Mouse (Mus musculus): ENCODE results near the gene Atxn2. TPM values are rescaled to one million over a fixed set of nuclear protein-coding genes. Genes with fewer than 3 reads are reported as not detected.
"Not testable (repeated sequence)": the region's sequence is repeated elsewhere in the genome, so short reads cannot be mapped to it uniquely, and the experiment has no call there.

Atxn2 gene
- polyA plus RNA-seq, 1 experiment from 2014 or later: 115 TPM

DNA sequence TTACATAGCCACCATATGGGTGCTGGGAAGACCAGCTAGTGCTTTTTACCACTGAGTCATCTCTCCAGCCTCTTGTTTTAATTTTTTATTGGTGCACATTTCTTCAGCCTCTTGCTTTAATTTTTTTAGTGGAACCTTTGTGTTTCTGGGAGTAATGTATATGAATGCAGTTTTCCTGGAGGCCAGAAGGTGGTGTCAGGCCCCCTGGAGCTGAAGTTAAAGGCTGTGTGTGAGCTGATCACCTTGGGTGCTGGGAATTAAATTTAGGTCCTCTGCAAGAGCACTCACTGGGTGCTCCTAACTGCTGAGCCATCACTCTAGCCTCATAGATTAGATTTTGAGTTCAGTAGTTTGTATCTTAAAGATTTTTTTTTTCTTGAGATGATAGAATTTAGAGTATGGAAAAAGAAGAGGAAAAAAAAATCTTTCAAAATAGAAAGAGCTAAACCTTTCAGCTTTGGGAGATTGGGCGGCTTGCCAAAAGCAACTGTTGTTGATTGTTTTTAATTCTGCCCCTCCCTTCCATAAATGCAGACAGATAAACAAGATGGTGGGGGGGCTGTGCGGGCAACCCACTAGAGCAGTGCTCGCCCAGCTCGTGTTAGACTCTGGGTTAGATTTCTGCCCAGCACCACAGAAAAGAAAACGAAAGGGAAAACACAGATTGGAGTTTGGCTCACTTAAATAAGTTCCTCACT lies 9.9 kb downstream of the Atxn2 start:
- Histone ChIP-seq H3K27ac (no peak overlapping the region), H3K36me3 (ENCODE audit: inconsistent target) (no peaks in the 10 kb centered on the region), H3K79me2 (ENCODE audit: inconsistent target) (peaks cover 100% of the 10 kb centered on the region), H3K4me3 (ENCODE audit: inconsistent target) (no peak overlapping the region)
- WGBS (ENCODE audit: missing documents): 88% methylated on average over 5 of the region's 5 CpGs

DNA sequence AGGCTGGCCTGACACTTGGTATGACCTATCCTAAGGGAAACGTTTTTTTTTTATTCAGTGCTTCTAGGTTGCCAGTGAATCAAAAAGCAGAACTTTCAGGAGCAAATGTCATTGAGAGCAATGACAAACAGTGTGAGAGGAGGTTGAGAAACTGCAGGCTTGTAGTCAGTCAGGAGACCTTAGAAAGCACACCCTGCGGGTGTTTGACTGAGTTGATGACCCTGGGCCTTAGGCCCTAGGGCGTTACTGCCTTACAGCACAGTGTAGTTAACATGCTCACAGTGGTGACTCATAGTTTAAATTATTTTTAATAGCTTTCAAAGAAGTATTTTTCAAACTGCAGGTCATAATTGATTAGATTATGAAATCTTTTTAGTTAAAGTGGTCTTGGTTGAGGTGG lies 10.7 kb downstream of the Atxn2 start:
- Histone ChIP-seq H3K79me2 (ENCODE audit: inconsistent target) (peaks cover 100% of the 10 kb centered on the region), H3K36me3 (ENCODE audit: inconsistent target) (no peaks in the 10 kb centered on the region), H3K4me3 (ENCODE audit: inconsistent target) (no peak overlapping the region), H3K27ac (0 out of 2 replicates have a peak overlapping the region, but pooled peaks have one; percentile 4)
- WGBS (ENCODE audit: missing documents): 32% methylated on average over 3 of the region's 3 CpGs

DNA sequence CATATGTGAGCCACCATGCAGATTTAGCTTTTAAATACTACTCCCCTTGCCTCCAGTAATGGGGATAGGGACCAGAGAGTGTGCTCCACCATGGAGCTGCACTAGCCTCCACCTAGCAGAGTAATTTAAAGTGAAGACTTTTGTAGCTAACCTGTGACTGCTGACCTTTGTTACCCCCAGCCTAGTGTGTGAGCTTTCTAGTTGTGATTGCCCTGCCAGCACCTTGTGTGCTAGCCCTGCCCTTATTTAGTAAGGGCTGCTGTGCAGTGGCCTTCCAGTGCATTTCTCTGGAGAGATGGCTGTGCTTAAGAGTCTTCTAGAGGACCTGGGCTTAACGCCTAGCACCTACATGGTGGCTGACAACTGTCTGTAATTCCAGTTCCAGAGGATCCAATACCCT lies 13.5 kb downstream of the Atxn2 start:
- Histone ChIP-seq H3K4me3 (ENCODE audit: inconsistent target) (no peak overlapping the region), H3K27ac (no peak overlapping the region), H3K79me2 (ENCODE audit: inconsistent target) (peaks cover 100% of the 10 kb centered on the region), H3K36me3 (ENCODE audit: inconsistent target) (no peaks in the 10 kb centered on the region)
- 100% methylated on average over 1 of the region's 1 CpGs for WGBS (ENCODE audit: missing documents)

DNA sequence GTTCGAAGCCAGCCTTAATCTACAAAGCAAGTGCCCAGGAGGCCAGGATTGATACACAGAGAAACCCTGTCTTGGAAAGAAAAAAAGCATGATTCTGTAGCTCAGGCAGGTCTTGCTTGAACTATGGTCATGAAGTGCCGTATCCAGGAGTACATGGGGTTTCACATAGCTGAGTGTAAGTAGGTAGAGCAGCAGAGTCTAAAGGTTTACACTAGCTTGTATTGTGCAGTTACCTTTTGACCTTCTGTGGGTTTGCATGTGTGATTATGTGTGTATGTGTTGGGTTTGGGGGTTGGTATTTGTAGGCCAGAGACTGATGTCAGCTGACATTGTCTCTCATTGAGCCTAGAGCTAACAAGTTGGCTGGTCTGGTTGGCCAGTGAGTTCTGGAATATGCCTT lies 18.9 kb downstream of the Atxn2 start:
- 100% methylated on average over 2 of the region's 2 CpGs for whole genome bisulfite sequencing (ENCODE audit: missing documents)
- no peaks in the 10 kb centered on the region for H3K36me3 ChIP-seq (ENCODE audit: inconsistent target)
- H3K79me2 ChIP-seq (ENCODE audit: inconsistent target): peaks cover 100% of the 10 kb centered on the region
- H3K27ac ChIP-seq: no peak overlapping the region
- H3K4me3 ChIP-seq (ENCODE audit: inconsistent target): no peak overlapping the region

DNA sequence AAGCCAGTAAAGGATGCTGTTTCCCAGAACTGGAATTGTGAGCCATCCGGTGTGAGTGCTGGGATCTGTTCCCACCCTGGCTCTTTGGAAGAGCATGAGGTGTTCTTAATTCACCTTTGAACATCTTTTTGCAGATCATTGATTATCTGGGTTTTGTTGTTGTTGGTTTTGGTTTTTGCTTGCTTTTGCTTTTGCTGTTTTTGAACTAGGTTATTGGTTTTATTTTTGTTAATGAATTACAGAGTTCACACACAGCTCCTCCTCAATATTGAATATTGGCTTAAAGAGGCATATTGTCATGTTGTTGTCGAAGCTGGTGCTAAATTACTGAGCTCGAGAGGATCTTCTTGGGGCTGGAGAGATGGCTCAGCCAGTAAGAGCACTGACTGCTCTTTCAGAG lies 25.5 kb downstream of the Atxn2 start:
- 95% methylated on average over 3 of the region's 3 CpGs for WGBS (ENCODE audit: missing documents)
- Histone ChIP-seq H3K79me2 (ENCODE audit: inconsistent target) (peaks cover 100% of the 10 kb centered on the region), H3K4me3 (ENCODE audit: inconsistent target) (no peak overlapping the region), H3K27ac (no peak overlapping the region), H3K36me3 (ENCODE audit: inconsistent target) (no peaks in the 10 kb centered on the region)

DNA sequence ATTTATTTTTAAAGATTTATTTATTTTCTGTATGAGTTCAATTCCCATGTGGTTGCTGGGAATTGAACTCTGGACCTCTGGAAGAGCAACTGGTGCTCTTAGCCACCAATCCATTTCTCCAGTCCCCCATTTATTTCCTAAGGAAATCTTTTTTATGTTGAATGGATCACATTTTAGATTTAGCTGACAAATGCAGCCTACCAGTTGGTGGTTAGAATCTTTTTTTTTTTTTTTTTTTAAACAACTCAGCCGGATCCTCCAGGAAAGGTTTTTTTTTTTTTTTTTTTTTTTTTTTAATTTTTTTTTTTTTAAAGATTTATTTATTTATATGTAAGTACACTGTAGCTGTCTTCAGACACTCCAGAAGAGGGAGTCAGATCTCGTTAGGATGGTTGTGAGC lies 27.0 kb downstream of the Atxn2 start:
- no CpG with 5 or more reads among the region's 2 CpGs for WGBS (ENCODE audit: missing documents)

DNA sequence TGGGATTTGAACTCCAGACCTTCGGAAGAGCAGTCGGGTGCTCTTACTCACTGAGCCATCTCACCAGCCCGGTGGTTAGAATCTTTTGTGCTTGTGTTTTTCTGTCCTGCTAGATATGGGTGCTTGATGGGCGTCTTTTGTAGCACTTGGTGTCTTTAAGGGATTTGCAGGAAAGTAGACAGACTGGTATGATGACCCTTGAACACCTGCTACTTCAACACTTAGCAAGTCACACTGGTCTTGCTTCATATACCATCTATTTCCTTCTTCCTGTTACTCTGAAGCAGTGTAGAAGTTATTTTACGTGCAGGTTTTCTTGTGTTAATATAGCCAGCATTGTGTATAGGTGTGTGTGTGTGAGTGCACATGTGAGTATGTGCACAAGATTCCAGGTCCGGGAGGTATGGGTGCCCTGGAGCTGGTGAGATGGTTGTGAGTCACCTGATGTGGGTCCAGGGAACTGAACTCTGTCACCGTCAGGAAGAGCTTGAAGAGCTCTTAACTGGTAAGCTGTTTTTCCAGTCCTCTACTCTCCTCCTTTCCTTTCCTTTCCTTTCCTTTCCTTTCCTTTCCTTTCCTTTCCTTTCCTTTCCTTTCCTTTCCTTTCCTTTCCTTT lies 27.5 kb downstream of the Atxn2 start:
- no peaks in the 10 kb centered on the region for H3K36me3 ChIP-seq (ENCODE audit: inconsistent target)
- 92% methylated on average over 5 of the region's 7 CpGs for WGBS (ENCODE audit: missing documents)
- H3K79me2 ChIP-seq (ENCODE audit: inconsistent target): peaks cover 99% of the 10 kb centered on the region
- no peak overlapping the region for H3K27ac ChIP-seq
- H3K4me3 ChIP-seq (ENCODE audit: inconsistent target): no peak overlapping the region

More for the DNA sequence above, 27.0 kb downstream of the Atxn2 start:
- H3K36me3 ChIP-seq (ENCODE audit: inconsistent target); H3K4me3 ChIP-seq (ENCODE audit: inconsistent target); H3K27ac ChIP-seq: not testable (repeated sequence)
- H3K79me2 ChIP-seq (ENCODE audit: inconsistent target): peaks cover 99% of the 10 kb centered on the region

DNA sequence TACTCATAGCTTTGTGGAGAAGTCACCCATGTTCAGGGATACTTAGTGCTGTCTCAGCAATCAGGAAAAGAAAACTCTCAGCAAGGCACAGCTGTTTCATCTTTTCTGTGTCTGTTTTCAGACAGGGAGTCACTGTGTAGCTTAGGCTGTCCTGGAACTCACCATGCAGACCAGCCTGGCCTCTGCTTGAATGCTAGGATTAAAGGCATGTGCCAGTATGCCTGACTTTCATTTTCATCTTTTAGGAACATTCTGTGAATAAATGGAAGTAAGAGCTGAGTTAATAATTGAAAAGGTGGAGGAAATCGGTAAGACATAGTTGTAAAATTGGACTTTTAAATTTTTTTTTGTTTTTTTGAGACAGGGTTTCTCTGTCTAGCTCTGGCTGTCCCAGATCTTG lies 29.4 kb downstream of the Atxn2 start:
- Histone ChIP-seq H3K4me3 (ENCODE audit: inconsistent target) (no peak overlapping the region), H3K27ac (no peak overlapping the region), H3K79me2 (ENCODE audit: inconsistent target) (peaks cover 99% of the 10 kb centered on the region), H3K36me3 (ENCODE audit: inconsistent target) (no peaks in the 10 kb centered on the region)
- 100% methylated on average over 1 of the region's 1 CpGs for WGBS (ENCODE audit: missing documents)

DNA sequence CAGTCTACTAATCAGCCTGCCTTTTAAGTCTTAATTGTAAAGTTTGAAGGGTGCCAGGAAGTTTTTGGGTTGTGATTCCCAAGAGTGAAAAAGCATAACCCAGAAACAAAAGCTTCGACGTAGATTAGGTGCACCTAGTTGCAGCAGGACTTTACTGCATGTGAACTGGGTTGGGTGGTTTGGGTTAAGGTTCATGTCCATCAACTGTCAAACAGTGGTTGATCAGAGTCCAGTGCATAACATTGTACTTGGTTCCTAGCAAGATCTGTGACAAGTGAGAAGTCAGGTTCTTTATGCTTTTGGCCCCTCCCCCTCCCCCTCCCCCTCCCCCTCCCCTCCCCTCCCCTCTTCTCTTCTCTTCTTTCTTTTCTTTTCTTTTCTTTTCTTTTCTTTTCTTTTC lies 31.8 kb downstream of the Atxn2 start:
- 89% methylated on average over 2 of the region's 2 CpGs for WGBS (ENCODE audit: missing documents)
- H3K36me3 ChIP-seq (ENCODE audit: inconsistent target): peaks cover 8% of the 10 kb centered on the region; the same call in 1 of the 2 replicates
- H3K27ac ChIP-seq: no peak overlapping the region
- peaks cover 92% of the 10 kb centered on the region for H3K79me2 ChIP-seq (ENCODE audit: inconsistent target)
- no peak overlapping the region for H3K4me3 ChIP-seq (ENCODE audit: inconsistent target)

DNA sequence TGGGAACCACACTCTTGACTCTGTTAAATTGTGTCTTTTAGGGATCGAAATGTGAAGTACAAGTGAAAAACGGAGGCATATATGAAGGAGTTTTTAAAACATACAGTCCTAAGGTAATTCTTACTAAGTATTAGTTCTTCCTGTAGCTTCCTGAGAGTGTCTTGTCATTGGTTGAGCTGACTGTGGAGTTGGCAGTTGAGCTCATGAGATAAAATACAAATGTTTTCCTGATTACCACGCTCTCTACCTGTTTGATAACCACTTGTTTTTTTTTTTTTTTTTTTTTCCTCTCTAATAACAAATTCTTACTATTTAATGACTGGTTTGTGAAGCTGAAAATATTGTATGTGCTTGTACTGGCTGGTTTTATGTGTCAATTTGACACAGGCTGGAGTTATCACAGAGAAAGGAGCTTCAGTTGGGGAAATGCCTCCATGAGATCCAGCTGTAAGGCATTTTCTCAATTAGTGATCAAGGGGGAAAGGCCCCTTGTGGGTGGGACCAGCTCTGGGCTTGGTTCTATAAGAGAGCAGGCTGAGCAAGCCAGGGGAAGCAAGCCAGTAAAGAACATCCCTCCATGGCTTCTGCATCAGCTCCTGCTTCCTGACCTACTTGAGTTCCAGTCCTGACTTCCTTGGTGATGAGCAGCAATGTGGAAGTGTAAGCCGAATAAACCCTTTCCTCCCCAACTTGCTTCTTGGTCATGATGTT lies 36.9 kb downstream of the Atxn2 start:
- WGBS (ENCODE audit: missing documents): 95% methylated on average over 4 of the region's 4 CpGs
- H3K4me3 ChIP-seq (ENCODE audit: inconsistent target); H3K27ac ChIP-seq: not testable (repeated sequence)
- Histone ChIP-seq H3K36me3 (ENCODE audit: inconsistent target) (peaks cover 36% of the 10 kb centered on the region; the same call in 1 of the 2 replicates), H3K79me2 (ENCODE audit: inconsistent target) (peaks cover 41% of the 10 kb centered on the region)

DNA sequence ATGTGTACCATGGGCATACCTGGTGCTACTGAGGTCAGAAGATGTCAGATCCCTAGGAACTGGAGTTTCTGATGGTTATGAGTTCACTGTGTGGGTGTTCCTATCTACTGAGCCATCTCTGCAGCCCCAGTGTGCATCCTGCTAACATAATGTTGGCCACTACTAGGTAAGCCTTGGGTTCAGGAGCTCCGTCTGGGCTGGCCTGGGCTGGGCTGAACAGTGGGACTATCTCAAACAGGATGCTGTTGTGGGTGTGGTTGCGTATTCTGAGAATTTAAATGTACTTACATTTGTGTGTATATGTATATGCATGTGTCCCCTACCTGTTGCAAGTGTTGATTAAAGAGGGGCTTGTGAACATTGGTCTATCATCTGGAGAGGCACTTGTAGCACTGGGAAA lies 38.5 kb downstream of the Atxn2 start:
- Histone ChIP-seq H3K36me3 (ENCODE audit: inconsistent target) (peaks cover 42% of the 10 kb centered on the region; the same call in 1 of the 2 replicates), H3K79me2 (ENCODE audit: inconsistent target) (peaks cover 26% of the 10 kb centered on the region)
- 100% methylated on average over 2 of the region's 2 CpGs for WGBS (ENCODE audit: missing documents)

DNA sequence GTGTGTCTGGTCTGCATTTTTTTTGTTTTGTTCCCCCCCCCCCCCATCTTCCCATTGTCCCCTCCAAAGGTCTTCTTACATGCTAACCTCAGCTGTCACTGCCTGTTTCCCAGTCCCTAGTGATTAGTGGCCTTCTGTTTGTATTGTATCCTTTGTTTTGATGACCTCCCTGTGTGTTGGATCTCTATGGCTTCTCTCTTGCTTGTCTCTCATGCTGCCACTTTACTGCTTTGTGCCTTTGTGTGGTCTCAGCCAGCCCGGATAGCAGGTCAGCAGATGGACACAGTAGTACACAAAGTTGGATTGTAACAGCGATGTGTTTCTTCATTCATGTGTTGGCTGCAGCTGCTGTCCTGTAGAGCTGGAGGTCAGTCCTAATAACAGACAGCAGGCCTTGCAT lies 46.8 kb downstream of the Atxn2 start:
- H3K36me3 ChIP-seq (ENCODE audit: inconsistent target): peaks cover 32% of the 10 kb centered on the region

More for the DNA sequence above, 38.5 kb downstream of the Atxn2 start:
- Histone ChIP-seq H3K27ac (no peak overlapping the region), H3K4me3 (ENCODE audit: inconsistent target) (no peak overlapping the region)

DNA sequence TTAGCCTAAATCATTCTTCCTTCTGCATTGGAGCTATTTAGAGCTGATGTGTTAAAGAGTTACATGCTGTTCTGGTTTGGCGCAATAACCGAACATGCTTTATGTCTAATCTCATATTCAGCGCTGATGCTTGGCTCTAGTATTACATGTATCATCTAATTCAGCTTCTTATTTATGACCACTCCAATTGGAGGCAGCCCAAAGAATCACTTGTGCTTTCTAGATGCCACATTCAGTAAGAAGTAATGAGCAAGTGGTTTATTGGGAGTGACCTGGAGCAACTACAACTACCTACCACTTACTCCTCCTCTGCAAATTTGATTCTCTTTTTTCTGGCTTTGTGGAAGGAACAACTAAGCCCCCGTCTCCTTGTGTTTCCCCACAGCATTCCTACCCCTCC lies 47.2 kb downstream of the Atxn2 start:
- peaks cover 27% of the 10 kb centered on the region for H3K36me3 ChIP-seq (ENCODE audit: inconsistent target)
- WGBS (ENCODE audit: missing documents): 98% methylated on average over 4 of the region's 4 CpGs

More for the DNA sequence above, 46.8 kb downstream of the Atxn2 start:
- Histone ChIP-seq H3K27ac (no peak overlapping the region), H3K4me3 (ENCODE audit: inconsistent target) (no peak overlapping the region), H3K79me2 (ENCODE audit: inconsistent target) (no peaks in the 10 kb centered on the region; the same call in 1 of the 2 replicates)
- 92% methylated on average over 2 of the region's 2 CpGs for WGBS (ENCODE audit: missing documents)

DNA sequence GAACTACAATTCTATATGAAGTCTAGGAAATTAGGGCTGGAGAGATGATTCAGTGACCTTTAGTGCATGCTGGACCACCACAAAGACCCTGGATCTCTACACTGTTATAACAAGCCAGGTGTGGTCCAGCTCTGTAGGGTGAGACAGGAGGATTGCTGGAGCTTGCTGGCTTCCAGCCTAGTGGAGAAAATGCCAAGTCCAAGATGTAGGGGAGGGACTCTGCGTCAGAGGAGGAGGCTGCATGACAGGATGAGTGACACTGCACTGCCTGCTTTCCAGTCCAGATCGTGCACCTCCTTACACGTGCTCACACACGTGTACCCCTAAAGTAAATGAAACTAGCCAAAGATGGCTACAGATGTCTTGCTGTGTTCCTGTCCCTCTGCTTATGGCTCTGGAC lies 48.8 kb downstream of the Atxn2 start:
- no peak overlapping the region for H3K27ac ChIP-seq
- H3K36me3 ChIP-seq (ENCODE audit: inconsistent target): peaks cover 24% of the 10 kb centered on the region
- no peaks in the 10 kb centered on the region; the same call in 1 of the 2 replicates for H3K79me2 ChIP-seq (ENCODE audit: inconsistent target)
- 96% methylated on average over 4 of the region's 4 CpGs for WGBS (ENCODE audit: missing documents)
- H3K4me3 ChIP-seq (ENCODE audit: inconsistent target): no peak overlapping the region

More for the DNA sequence above, 47.2 kb downstream of the Atxn2 start:
- no peaks in the 10 kb centered on the region; the same call in 1 of the 2 replicates for H3K79me2 ChIP-seq (ENCODE audit: inconsistent target)
- no peak overlapping the region for H3K27ac ChIP-seq
- H3K4me3 ChIP-seq (ENCODE audit: inconsistent target): no peak overlapping the region

DNA sequence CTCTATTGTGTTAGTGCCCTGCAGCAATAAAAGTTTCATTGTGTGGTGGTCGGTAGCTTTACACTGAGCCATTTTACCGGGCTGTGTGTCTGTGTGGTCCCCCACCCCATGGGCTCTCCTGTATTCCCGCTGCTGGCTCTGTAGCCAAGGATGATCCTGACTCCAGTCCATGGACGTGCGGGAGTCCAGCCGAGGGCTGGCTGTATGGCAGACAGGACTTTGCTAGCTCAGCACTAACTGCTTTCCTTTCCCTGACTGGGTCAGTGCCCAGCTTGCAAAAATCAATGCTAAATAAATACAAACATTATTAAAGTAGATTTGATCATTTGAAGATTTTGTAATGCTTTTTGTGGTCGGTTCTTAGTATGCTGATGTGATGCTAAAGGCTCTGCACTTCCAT lies 50.3 kb downstream of the Atxn2 start:
- Histone ChIP-seq H3K36me3 (ENCODE audit: inconsistent target) (peaks cover 17% of the 10 kb centered on the region), H3K4me3 (ENCODE audit: inconsistent target) (no peak overlapping the region), H3K79me2 (ENCODE audit: inconsistent target) (peaks cover 6% of the 10 kb centered on the region; the same call in 1 of the 2 replicates), H3K27ac (no peak overlapping the region)
- 95% methylated on average over 7 of the region's 7 CpGs for WGBS (ENCODE audit: missing documents)
